Mouse (Mus musculus): ENCODE results near the gene 4921511M17Rik. TPM values are rescaled to one million over a fixed set of nuclear protein-coding genes. Genes with fewer than 3 reads are reported as not detected.
"Not testable (repeated sequence)": the region's sequence is repeated elsewhere in the genome, so short reads cannot be mapped to it uniquely, and the experiment has no call there.

The 4921511M17Rik gene
- not detected for total RNA-seq (2021)

DNA sequence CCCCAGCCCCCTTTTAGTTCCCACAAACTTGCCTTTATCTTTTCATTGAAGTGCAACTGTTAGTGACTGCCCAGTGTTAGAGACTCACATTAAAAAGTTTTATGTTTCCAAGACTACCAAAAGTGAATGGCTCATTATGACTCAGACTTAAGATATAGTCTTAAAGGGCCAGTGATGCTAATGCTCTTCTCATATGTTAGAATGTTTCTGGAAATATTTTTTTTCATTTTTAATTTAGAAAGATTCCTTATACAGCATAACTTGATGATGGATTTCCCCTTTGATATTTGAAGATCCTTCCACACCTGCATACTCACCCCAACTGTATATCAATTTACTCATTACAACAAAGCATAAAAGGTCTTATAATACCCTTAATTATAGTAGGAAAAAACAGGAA, at the start of gene 4921511M17Rik:
Gene 4921511M17Rik, minus strand, starts transcription at position 101 of the 400 bp plus-strand sequence.
- DNase-seq (ENCODE audit: low spot score in 2 of 2); intact Hi-C loops (cut with DNase I): not testable (repeated sequence)

DNA sequence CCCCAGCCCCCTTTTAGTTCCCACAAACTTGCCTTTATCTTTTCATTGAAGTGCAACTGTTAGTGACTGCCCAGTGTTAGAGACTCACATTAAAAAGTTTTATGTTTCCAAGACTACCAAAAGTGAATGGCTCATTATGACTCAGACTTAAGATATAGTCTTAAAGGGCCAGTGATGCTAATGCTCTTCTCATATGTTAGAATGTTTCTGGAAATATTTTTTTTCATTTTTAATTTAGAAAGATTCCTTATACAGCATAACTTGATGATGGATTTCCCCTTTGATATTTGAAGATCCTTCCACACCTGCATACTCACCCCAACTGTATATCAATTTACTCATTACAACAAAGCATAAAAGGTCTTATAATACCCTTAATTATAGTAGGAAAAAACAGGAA, 21.3 kb upstream of the 4921511M17Rik start, which contains the start of gene Gm10057:
Gene Gm10057, minus strand, starts transcription at position 101 of the 400 bp plus-strand sequence.
- intact Hi-C loops (cut with DNase I); DNase-seq (ENCODE audit: low spot score in 2 of 2): not testable (repeated sequence)

DNA sequence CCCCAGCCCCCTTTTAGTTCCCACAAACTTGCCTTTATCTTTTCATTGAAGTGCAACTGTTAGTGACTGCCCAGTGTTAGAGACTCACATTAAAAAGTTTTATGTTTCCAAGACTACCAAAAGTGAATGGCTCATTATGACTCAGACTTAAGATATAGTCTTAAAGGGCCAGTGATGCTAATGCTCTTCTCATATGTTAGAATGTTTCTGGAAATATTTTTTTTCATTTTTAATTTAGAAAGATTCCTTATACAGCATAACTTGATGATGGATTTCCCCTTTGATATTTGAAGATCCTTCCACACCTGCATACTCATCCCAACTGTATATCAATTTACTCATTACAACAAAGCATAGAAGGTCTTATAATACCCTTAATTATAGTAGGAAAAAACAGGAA, 21.1 kb downstream of the 4921511M17Rik start, which contains the start of gene Samt1:
Gene Samt1, minus strand, starts transcription at position 101 of the 400 bp plus-strand sequence.
- DNase-seq (ENCODE audit: low spot score in 2 of 2); intact Hi-C loops (cut with DNase I): not testable (repeated sequence)

DNA sequence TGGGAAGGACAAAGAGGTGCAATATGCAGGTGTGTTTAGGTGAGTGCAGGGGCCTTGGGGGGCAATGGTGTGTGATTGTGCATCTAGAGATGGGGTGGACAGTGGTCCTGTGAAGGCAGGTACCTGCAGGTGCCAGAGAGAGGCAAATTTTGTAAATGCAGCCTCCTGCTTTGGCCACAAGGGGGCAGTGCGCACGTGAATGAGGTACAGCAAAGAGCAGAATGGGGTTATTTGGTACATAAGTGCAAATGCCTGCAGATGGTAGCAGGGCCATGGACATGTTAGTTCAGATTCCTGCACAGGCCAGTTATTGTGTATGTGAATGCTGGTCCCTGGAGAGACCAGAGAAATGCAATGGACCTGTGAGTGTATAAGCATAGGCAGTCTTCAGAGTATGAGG, 56.7 kb downstream of the 4921511M17Rik start:
- intact Hi-C loops (cut with DNase I); DNase-seq (ENCODE audit: low spot score in 2 of 2): not testable (repeated sequence)

DNA sequence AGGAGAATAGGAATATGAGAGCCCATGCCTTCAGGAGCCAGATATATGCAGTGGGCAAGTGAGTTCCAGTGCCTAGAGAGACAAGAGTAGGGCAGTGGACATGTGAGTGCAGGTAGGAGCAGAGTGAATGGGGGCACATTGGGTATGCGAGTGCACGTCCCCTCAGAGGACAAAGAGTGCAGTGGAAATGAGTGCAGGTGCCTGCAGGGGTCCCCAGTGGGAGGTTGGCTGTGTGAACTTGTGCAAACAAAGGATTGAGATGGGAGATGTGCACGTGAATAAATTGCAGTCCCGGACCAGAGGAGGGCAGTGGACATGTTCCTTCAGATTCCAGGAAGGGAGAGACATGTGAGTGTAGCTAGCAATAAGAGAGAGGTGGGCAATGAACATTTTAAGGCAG, 57.2 kb downstream of the 4921511M17Rik start:
- DNase-seq (ENCODE audit: low spot score in 2 of 2); intact Hi-C loops (cut with DNase I): not testable (repeated sequence)

DNA sequence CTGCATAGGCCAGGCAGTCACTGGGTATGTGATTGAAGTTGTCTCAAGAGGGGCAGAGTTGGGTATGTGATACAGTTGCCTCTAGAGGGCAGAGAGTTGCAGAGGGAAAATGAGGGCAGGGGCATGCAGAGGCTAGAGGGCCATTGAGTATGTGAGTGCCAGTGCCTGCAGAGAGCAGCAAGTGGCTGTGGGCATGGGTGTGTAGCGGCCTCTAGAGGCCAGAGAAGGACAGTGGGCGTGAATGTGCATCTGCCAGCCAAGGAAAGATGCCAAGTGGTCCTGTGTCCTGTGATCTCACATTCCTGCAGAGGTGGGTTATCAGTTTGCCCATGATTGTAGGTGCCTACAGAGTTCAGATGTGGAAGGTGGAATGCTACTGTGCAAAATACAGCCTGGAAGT, 59.2 kb downstream of the 4921511M17Rik start:
- peak in 1 of 2 experiments; percentile 4 for DNase-seq (ENCODE audit: low spot score in 2 of 2)
- intact Hi-C loops (cut with DNase I) = no loop called here

Other genes starting within 250 kb of the 4921511M17Rik start
- 1 to 10 TPM; 7.0 to 8.4 TPM for gene Spin2c, start 201.6 kb downstream of the 4921511M17Rik start, total RNA-seq (2021)
- not detected for gene Samt1, start 21.2 kb downstream of the 4921511M17Rik start, total RNA-seq (2021)
- not detected for gene Gm10057, start 21.2 kb upstream of the 4921511M17Rik start, total RNA-seq (2021)
- not detected for gene Gm15140, start 86.9 kb upstream of the 4921511M17Rik start, total RNA-seq (2021)

Data from left cerebral cortex, postnatal 25 days (tissue).